Mouse (Mus musculus): ENCODE measurements at regions not wholly inside any gene's neighbourhood (a gene's known extent, or its start where the extent isn't known, plus 50 kb on each side); places are given as distances from the start of the nearest gene placed in this dataset.
A peak's percentile ranks its signal among the peaks of the same experiment; 100 is the strongest.

DNA sequence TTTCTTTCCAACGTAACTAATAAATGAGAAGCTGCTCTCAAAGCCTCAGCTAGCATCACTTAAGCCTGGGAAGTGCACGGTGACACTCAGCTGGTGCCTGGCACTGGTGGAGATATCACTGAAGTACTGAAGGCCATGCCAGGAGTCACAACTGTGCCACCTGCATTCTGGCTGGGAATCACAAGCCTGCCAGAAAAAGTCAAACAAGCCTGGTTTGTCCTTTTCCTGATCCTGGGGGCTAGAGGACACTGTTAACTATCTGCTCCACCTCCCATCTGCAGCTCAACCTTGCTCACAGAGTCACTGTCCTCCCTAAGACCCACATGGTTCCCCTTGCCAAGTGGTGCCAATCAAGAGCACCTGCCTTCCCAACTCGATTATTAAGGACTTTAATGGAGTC is 135.2 kb upstream of the Car8 start:
- no peak for DNase-seq

DNA sequence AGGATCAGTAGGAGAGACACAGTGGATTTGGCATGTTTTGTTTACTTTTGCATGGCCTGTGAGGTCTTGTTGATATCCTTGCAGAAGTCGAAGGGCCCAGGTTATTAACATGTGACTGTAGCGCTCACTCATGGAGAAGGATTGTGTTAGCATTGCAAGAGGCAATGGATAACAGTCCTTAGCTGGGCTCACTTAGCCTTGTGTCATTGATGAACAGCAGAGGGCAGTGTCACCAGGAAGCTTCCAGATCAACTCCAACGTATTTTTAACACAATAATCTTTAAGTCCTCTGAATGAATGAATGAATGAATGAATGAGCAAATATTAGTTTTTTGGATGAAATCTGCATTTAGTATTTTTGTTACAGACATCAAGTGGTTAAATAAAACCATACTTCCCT is 133.2 kb upstream of the Car8 start:
- DNase-seq = no peak

DNA sequence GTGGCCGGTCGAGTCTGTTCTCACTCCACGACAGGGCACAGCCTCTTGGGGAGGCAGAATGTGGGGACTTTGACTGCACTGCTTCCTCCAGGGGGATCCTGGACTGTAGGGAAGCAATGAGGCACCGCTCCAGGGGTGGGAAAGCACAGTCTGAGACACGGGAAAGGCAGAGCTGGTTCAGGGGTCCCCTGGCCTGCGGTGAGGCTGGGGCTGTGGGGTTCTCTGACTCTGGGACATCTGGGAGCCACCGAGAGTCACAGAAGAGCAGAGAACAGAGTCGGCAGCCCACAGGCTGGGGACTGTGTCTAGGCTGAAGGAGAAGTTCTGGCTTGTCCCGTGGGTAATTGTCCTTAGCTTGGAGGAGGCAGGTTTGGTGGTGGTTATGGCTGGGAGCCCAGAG is 131.9 kb upstream of the Car8 start:
- DNase-seq = no peak

DNA sequence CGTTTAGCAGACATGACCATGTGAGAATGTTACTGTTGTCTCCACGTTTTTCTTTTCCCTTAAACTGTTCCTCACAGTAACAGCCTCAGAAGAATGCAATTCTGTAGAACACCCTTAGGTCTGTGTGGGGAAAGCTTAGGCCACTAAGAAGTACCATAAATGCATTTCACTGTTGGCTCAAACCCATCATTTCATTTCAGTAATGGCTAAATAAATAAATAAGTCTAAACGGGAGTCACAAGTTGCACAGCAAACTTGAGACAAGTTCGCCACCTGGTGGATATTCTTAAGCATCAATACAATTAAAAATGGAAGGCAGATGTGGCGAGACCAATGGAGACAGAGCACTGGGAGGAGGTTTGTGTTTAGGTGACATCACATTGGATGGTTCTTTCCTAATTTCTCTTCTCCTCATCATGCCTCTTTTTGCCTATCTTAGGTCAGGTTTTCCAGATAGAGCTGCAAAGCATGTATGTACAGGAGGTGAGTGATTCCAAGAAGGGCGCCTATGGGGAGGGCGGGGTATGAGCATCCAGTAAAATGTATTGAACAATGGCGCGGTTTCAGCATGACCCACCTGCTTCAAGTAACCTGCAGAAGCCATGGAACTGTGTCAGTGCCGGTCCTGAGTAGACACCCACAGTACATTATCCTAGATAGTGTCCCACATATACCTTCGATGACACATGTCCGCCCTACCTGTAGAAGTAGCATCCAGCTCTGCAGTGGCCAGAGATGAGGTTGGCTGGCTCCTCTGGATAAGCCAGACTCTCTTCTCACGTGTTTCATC is 128.8 kb upstream of the Car8 start:
- DNase-seq = peak; percentile 15 to 51

DNA sequence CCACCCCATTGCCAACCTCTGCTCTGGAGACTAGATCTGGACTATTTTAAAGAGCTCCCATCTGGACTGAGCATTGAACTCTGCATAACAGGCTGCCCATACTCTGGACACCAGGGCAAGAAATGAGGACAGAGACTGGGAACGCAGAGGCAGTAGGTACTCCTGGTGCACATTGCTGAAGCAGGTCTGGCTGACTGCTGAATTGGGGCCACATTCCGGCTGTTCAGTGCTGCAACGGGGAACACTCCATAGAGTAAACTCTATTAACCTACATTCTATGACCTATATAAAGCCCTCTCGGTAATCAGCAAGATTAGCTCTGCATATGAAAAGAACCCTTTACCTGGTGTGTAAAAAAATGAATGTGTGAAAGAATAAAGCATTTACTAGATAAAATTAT is 128.1 kb upstream of the Car8 start:
- DNase-seq = no peak

DNA sequence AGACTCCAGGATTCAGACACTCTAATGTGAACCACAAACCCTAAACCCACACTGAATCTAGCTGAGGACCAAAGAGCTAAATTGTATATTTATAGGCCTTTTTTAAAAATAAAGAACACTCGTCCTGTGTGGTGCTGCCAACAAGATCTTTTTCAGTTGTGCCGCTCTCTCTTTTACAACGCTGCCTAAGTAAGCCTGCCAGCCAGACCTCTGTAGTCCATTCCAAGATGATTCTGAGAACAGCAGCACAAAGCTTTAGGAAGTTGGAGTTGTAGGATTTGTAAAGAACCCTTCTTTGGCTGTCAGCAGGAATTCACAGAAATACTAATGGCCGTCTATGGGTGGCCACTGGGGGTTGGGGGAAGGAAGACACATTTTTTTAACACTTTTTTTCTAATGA is 123.6 kb upstream of the Car8 start:
- no peak for DNase-seq

DNA sequence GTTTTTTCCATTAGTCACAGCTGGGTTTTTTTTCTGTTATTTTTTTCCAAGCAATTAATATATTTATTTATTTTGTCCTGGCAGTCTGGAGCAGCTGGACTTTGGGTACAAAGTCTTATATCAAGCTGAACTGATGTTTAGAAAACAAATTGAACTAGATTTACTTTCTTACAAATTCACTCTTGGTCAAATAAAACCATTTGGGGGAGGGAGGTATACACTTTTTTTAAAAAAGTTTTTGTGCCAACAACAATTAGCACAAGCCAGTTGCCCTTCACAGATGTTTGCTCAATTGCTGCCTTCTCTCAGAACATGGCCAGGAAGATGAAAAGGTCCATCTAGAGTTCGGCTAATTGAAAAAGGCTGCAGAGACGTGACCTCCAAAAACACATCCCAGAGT is 123.1 kb upstream of the Car8 start:
- no peak for DNase-seq

DNA sequence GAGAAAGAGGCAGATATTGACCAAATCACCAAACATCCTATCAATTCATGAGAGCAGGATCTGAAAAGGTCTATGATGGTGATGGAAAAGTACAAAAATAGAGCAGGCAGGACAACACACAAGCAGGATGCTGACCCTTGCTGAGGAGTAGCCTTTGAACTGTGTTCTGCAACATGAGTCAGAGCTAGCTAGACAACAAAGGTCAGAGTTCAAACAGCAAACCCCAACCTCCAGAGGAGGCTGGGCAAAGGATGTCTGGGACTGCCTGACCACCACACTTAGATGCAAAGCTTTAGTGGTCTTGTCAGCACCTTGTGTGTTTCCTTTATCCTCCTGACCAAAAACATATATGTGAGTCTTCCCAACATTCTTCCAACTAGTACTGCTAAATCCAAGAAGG is 122.5 kb upstream of the Car8 start:
- no peak for DNase-seq

DNA sequence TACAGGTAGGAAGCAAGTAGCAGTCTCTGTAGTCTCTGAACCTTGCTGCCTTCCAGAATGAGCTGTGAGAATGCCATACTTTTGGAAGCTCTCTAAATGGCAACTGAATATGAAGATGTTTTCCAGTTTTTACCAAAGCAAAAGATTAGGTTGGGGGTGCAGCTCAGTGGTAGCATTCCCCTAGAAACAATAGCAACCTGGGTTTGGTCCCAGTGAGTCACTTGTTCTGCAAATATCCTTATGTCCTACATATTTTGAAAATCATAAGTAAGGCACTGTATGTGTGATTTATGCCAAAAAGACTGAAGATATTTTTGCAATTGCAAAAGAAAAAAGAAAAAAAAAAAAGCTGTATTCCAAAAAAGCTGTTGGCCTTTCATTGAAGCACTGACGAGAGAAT is 118.6 kb upstream of the Car8 start:
- DNase-seq = no peak

DNA sequence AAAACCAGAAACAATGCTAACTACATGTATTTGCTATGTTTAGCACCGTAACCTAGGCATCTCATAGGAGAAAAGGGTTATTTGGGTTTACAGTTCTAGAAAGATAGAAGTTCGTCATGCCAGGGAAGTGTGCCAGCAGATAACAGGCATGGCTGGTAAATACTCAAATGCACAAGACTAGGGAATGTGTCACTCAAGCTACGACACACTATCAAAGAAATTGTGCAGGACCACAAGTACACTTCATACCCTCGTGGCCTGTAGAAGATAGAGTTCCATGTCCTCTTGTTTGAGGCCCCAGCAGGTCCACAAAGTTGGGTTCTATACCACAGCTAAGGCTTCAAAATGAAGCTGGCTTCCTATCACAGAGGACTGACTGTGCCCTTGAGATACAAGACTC is 103.1 kb upstream of the Car8 start:
- no peak for DNase-seq

DNA sequence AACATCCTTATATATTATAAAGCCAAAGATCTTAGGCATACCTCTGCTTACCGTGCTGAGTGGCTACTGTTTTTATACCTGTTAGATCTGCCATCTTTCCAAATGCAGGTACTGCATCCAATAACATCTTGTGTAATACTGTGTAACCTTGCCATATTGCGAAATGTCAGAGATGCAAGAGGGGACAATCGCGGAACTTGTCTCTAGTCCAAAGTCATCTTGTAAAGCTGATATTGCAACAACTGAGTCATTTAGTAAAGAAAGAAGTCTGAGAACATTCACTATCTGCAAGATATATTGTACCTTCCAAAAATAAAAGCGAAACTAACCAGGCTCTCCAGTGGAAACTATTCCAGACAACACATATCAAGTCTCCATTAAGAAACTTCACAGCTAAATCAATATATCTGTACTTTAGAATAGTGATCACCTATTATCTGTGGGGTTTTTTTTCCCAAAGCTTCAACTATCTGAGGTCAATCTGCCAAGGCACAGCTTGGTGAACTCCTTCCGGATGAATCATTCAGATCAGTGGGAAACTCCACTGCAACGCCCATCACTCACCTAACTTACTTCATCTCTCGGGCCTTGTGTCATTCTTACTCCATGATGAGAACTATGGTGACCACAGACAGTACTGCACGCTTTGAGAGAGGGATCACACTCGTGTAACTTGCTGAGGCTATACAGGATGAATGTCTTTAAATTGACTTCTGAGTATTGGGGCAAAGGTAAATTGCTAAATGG is 70.6 kb upstream of the Car8 start:
- DNase-seq = no peak

DNA sequence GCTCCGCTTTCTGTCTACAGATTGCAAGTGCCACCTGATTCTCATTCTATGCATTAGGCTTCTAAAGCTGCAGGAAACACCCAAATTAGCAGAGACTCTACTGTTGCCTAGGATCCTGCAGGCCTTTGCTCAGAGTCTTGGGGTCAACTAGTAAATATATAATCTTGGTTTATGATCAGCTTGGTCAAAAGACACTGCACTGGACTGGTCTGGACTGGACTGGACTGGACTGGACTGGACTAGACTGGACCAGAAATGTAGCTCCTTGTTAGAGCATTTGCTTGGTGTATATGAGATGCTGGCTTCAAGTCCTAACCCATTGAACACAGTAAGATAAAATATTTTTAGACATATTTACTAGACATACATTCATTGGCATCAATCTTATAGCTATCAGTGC is 53.7 kb upstream of the Car8 start:
- DNase-seq = no peak

DNA sequence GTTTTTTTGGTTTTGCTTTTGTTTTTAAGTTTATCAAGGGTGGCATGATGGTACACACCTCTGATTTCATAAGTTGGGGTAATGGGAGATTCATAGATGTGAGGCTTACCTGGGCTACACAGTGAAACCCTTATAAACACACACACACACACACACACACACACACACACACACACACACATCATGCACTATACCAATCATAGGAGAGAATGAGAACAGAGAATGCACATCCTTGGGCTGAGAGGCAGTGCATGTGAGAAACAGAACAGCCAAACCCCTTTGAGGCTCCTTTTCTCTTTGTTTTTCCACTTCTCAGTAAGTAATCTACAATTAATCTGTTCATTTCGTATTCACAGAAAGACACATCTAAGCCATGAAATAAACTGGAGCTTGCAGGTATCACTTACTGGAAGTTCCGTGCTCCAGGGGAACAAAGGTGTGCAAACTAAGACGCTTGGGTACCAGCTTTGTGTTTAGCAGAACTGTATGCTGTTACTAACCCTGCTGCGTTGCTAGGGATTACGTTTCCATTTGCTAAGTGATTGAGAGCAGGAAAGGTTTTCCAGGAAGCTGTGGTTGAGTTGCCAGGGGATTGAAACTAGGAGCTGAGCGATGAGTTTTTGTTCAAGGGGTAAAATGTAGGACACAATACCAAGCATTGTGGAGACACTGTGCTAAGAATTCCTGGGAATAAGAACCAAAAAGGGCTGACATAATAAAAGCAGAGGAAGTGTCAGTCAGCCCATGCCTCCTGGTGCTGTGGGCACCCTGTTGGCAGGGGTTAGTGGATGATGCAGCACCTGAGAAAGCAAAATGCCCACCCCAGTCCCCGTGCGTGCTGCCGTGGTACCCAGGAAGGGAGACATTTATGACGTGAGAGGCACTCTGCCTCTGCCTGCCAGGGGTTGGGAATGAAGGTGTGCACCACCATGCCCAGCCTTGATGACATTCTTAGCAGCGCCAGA is 53.0 kb upstream of the Car8 start:
- no peak for DNase-seq

DNA sequence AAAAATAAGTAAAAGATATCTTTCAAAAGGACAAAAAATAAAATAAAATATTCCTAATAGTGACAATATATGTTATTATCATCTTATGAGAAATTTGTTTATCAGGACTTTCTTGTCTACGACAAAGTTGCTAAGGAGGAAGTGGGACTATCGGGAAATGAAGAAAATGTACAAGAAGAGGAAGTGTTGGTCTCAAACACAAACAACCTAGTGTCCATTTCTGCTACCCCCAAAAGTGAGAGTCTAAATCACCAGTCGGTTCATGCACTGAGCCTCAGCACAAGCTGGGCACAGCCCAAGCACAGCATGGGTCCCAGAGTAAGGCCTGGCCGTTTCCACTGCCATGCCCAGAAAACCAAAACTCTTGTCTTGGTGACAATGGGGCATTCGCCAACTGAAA is 51.1 kb upstream of the Car8 start:
- no peak for DNase-seq
